Mouse (Mus musculus): ENCODE data around the gene Stip1. TPM values are rescaled to one million over a fixed set of nuclear protein-coding genes. Genes with fewer than 3 reads are reported as not detected.
A peak's percentile ranks its signal among the peaks of the same experiment; 100 is the strongest.

Gene Stip1
- total and polyA plus RNA-seq, 3 experiments, result 284 to 430 (median 370) TPM

GRCm38 (mm10) chr19:7066034-7066827 lies 26.5 kb upstream of the Stip1 start (continued):
- peak; percentile 66; the same call in 1 of the 2 replicates for TF ChIP-seq BHLHE40 (IDR thresholded peaks at IDR 0.05; ENCODE audit: borderline replicate concordance, low read depth, low read length)
- no peak for TF ChIP-seq ZNF384 (IDR thresholded peaks at IDR 0.05; ENCODE audit: low read depth, low read length)
- no peak for TF ChIP-seq UBTF (IDR thresholded peaks at IDR 0.05; ENCODE audit: borderline replicate concordance, insufficient read depth, low read depth, low read length)
- no peak for TF ChIP-seq GATA1 (IDR thresholded peaks at IDR 0.05; ENCODE audit: low read depth, low read length)
- no peak for TF ChIP-seq RCOR1 (IDR thresholded peaks at IDR 0.05; ENCODE audit: low read depth, low read length)
- peak; percentile 87 for TF ChIP-seq USF1 (IDR thresholded peaks at IDR 0.05; ENCODE audit: low read depth, low read length)
- TF ChIP-seq MYB (IDR thresholded peaks at IDR 0.05; ENCODE audit: low read depth, low read length), result no peak

GRCm38 (mm10) chr19:7064571-7064970 lies 24.8 kb upstream of the Stip1 start:
- peaks cover 4 to 27% of the 10 kb centered on the region in 2 experiments; a peak in 3 of 4 replicates for H3K4me1 ChIP-seq (ENCODE audit: control insufficient read depth in 1 of 2, insufficient read depth in 2 of 2, low read length in 2 of 2)
- H3K4me3 ChIP-seq (ENCODE audit: control insufficient read depth in 1 of 2, insufficient read depth in 1 of 2, low read depth in 2 of 2, low read length in 2 of 2), result no peak overlapping the region
- H3K36me3 ChIP-seq (ENCODE audit: control insufficient read depth in 1 of 2, insufficient read depth in 2 of 2, low read length in 2 of 2), result peaks cover 0 to 5% of the 10 kb centered on the region in 2 experiments; a peak in 1 of 4 replicates
- H3K27me3 ChIP-seq (ENCODE audit: control insufficient read depth in 1 of 2, insufficient read depth in 2 of 2, low read length in 2 of 2), result no peaks in the 10 kb centered on the region
- H3K79me2 ChIP-seq (ENCODE audit: control insufficient read depth, insufficient read depth, low read length, poor library complexity), result no peaks in the 10 kb centered on the region
- H3K9me3 ChIP-seq (replicated peaks; ENCODE audit: insufficient read depth, low read length), result no peaks in the 10 kb centered on the region
- no peak overlapping the region for H3K27ac ChIP-seq (ENCODE audit: control insufficient read depth, low read depth, low read length)
- H3K9ac ChIP-seq (ENCODE audit: control insufficient read depth, low read depth, low read length, poor library complexity, severe bottlenecking), result no peak overlapping the region
- peak; percentile 88 for DNase-seq (ENCODE audit: low read depth, low spot score)
- TF ChIP-seq KAT2A (conservative IDR thresholded peaks at IDR 0.05; ENCODE audit: low read depth, low read length) (no peak), HCFC1 (IDR thresholded peaks at IDR 0.05; ENCODE audit: low read depth, low read length) (0 out of 2 replicates have a peak, but pooled peaks have one; percentile 27), GATA1 (IDR thresholded peaks at IDR 0.05; ENCODE audit: low read depth, low read length) (no peak), JUND (IDR thresholded peaks at IDR 0.05; ENCODE audit: low read depth, low read length) (no peak), POLR2A (IDR thresholded peaks at IDR 0.05; ENCODE audit: control insufficient read depth in 1 of 2, insufficient read depth in 1 of 2, low read depth in 1 of 2, low read length in 2 of 2, poor library complexity in 1 of 2) (no peak), TCF12 (IDR thresholded peaks at IDR 0.05; ENCODE audit: low read depth, low read length) (peak; percentile 25; the same call in 1 of the 2 replicates), USF2 (IDR thresholded peaks at IDR 0.05; ENCODE audit: borderline replicate concordance in 1 of 2, insufficient read depth in 1 of 2, low read depth in 1 of 2, low read length in 2 of 2) (no peak), ZNF384 (IDR thresholded peaks at IDR 0.05; ENCODE audit: low read depth, low read length) (peak; percentile 20; the same call in 1 of the 2 replicates), MYB (IDR thresholded peaks at IDR 0.05; ENCODE audit: low read depth, low read length) (no peak), MEF2A (IDR thresholded peaks at IDR 0.05; ENCODE audit: extremely low read depth, insufficient replicate concordance, low read depth, low read length, poor library complexity, severe bottlenecking) (no peak), SIN3A (IDR thresholded peaks at IDR 0.05; ENCODE audit: low read length) (peak; percentile 41; the same call in 1 of the 2 replicates), TAL1 (IDR thresholded peaks at IDR 0.05; ENCODE audit: low read length) (no peak), CHD1 (IDR thresholded peaks at IDR 0.05; ENCODE audit: low read depth, low read length) (no peak), USF1 (IDR thresholded peaks at IDR 0.05; ENCODE audit: low read depth, low read length) (no peak), E2F4 (IDR thresholded peaks at IDR 0.05; ENCODE audit: borderline replicate concordance, low read depth, low read length) (no peak), MAZ (IDR thresholded peaks at IDR 0.05; ENCODE audit: low read depth, low read length) (no peak), RAD21 (IDR thresholded peaks at IDR 0.05; ENCODE audit: low read depth, low read length) (peak; percentile 92), ZKSCAN1 (IDR thresholded peaks at IDR 0.05; ENCODE audit: low read depth, low read length) (no peak), SMC3 (IDR thresholded peaks at IDR 0.05; ENCODE audit: low read depth, low read length) (peak; percentile 93), CHD2 (IDR thresholded peaks at IDR 0.05; ENCODE audit: low read length) (no peak), NRF1 (IDR thresholded peaks at IDR 0.05; ENCODE audit: insufficient read depth, low read depth, low read length, poor library complexity, severe bottlenecking) (no peak), MYC (IDR thresholded peaks at IDR 0.05; ENCODE audit: low read depth, low read length) (peak; percentile 53; the same call in 1 of the 2 replicates), ZC3H11A (IDR thresholded peaks at IDR 0.05; ENCODE audit: low read depth, low read length) (peak; percentile 75), ZMIZ1 (IDR thresholded peaks at IDR 0.05; ENCODE audit: low read depth, low read length) (no peak), RCOR1 (IDR thresholded peaks at IDR 0.05; ENCODE audit: low read depth, low read length) (0 out of 2 replicates have a peak, but pooled peaks have one; percentile 21), ELF1 (IDR thresholded peaks at IDR 0.05; ENCODE audit: low read depth, low read length) (no peak), GABPA (IDR thresholded peaks at IDR 0.05; ENCODE audit: low read depth, low read length) (no peak), NELFE (IDR thresholded peaks at IDR 0.05; ENCODE audit: low read depth, low read length) (no peak), MAX (IDR thresholded peaks at IDR 0.05; ENCODE audit: low read length) (peak; percentile 29; the same call in 1 of the 2 replicates), POLR2AphosphoS2 (IDR thresholded peaks at IDR 0.05; ENCODE audit: low read length) (no peak)
